In genomic region chr11:57800971-57801765, GRCm38 (mm10) we compare ENCODE assay signal across 8 mouse cellular contexts. TPM values are rescaled to one million over a fixed set of nuclear protein-coding genes. Genes with fewer than 3 reads are reported as not detected.
A peak's percentile ranks its signal among the peaks of the same experiment; 100 is the strongest.
DNase-seq lines count a peak whose midpoint lies in the region; ATAC-seq lines count a peak whose summit lies in the region.

Gene Sap30l (plus strand): TSS chr11:57801637.

- H3K4me2 ChIP-seq in hindbrain, embryonic 15.5 days: peak within 1 kb of the TSS; percentile 95

- H3K27me3 ChIP-seq in hindbrain, embryonic 15.5 days: no peaks in the 10 kb centered on the region

- ATAC-seq in hindbrain, embryonic 15.5 days (ENCODE audit: low FRiP score, low read depth): peak; percentile 97

- DNase-seq in R1 (ENCODE audit: low read depth, low spot score): peak; percentile 96
- peak; percentile 98 to 99 for DNase-seq in cerebellum, postnatal 25 days
- DNase-seq in frontal cortex, postnatal 36 days (ENCODE audit: low spot score in 2 of 2): peak; percentile 95 to 97
- peak; percentile 95 for DNase-seq in left cerebral cortex, adult 11 months (ENCODE audit: low spot score)
- peak; percentile 98 for DNase-seq in lung, postnatal 4 days
- DNase-seq in retina, postnatal 7 days (ENCODE audit: low read depth, low spot score): peak; percentile 89
- DNase-seq in urinary bladder, adult 2 months (ENCODE audit: low spot score): peak; percentile 94

- no peaks in the 10 kb centered on the region for H3K36me3 ChIP-seq in hindbrain, embryonic 15.5 days

- peaks cover 28% of the 10 kb centered on the region for H3K4me1 ChIP-seq in hindbrain, embryonic 15.5 days (replicated peaks)

- WGBS in hindbrain, embryonic 15.5 days: under 1% methylated on average over 48 of the region's 66 CpGs

- H3K4me3 ChIP-seq in hindbrain, embryonic 15.5 days: peak within 1 kb of the TSS; percentile 98

- no peaks in the 10 kb centered on the region for H3K9me3 ChIP-seq in hindbrain, embryonic 15.5 days

- H3K27ac ChIP-seq in hindbrain, embryonic 15.5 days (replicated peaks): peak within 1 kb of the TSS; percentile 74

- peak within 1 kb of the TSS; percentile 86 for H3K9ac ChIP-seq in hindbrain, embryonic 15.5 days

RNA-seq across cellular contexts. Expression of gene Sap30l, which starts in this region (rescaled TPM):
- 9.6 and 10.8 TPM in 2 replicates for polyA plus RNA-seq in hindbrain, embryonic 15.5 days (2015; fragmentation: Nextera tagmentation; extraction: Ambion mirVana)
- polyA plus RNA-seq in urinary bladder, adult 2 months (2012; rRNA removed): 23.5 and 27.8 TPM in 2 replicates

Comparison
In these comparisons a context has a peak if more than half of its experiments do, and no peak if none do; other contexts are left out.
1. Peak in every context shown above with its lines: DNase-seq, ATAC-seq, H3K4me3 ChIP-seq and H3K27ac ChIP-seq.